Mouse (Mus musculus) T-cell, adult 66 days (primary cell): ENCODE data around the gene Olfr235. TPM values are rescaled to one million over a fixed set of nuclear protein-coding genes. Genes with fewer than 3 reads are reported as not detected.

ENCODE experiments used
- total RNA-seq, 2 experiments: library from RNA; stranded (reverse); gene quantifications; 3 replicates in 1 of 2; 4 replicates in 1 of 2; pipeline ENCODE4 v1.2.4; 2023

Olfr235 gene
- total RNA-seq: not detected

GRCm38 (mm10) chr19:12260732-12261131 is at the start of gene Olfr235:
TSS of gene Olfr235 (plus strand) at chr19:12261032.

GRCm38 (mm10) chr19:12232496-12232895 is 28.3 kb upstream of the Olfr235 start, which contains the start of gene Olfr1432:
TSS of gene Olfr1432 (minus strand) at chr19:12232596.

GRCm38 (mm10) chr19:12241559-12241958 is 19.3 kb upstream of the Olfr235 start, which contains the start of gene Olfr262:
TSS of gene Olfr262 (minus strand) at chr19:12241659.

GRCm38 (mm10) chr19:12279554-12279953 is 18.7 kb downstream of the Olfr235 start, which contains the start of gene Olfr1434:
TSS of gene Olfr1434 (plus strand) at chr19:12279854.

GRCm38 (mm10) chr19:12299030-12299429 is 38.2 kb downstream of the Olfr235 start, which contains the start of gene Olfr1436:
TSS of gene Olfr1436 (minus strand) at chr19:12299130.

Other genes starting within 250 kb of the Olfr235 start
- not detected for gene Olfr1423, start 219.7 kb upstream of the Olfr235 start, total RNA-seq
- not detected for gene Olfr1424, start 198.3 kb upstream of the Olfr235 start, total RNA-seq
- gene Olfr1425, start 183.3 kb upstream of the Olfr235 start, total RNA-seq: not detected
- not detected for gene Olfr1426, start 169.0 kb upstream of the Olfr235 start, total RNA-seq
- not detected for gene Olfr1427, start 157.7 kb upstream of the Olfr235 start, total RNA-seq
- gene Olfr1428, start 145.1 kb upstream of the Olfr235 start, total RNA-seq: not detected
- not detected for gene Olfr76, start 137.8 kb upstream of the Olfr235 start, total RNA-seq
- gene Olfr1555-ps1, start 90.9 kb upstream of the Olfr235 start, total RNA-seq: not detected
- not detected for gene Olfr1431, start 60.4 kb upstream of the Olfr235 start, total RNA-seq
- gene Olfr1432, start 28.4 kb upstream of the Olfr235 start, total RNA-seq: not detected
- gene Olfr262, start 19.4 kb upstream of the Olfr235 start, total RNA-seq: not detected
- not detected for gene Olfr1434, start 18.8 kb downstream of the Olfr235 start, total RNA-seq
- gene Olfr1436, start 38.1 kb downstream of the Olfr235 start, total RNA-seq: not detected
- not detected for gene Olfr1437, start 64.1 kb downstream of the Olfr235 start, total RNA-seq
- gene Olfr1438-ps1, start 74.9 kb downstream of the Olfr235 start, total RNA-seq: not detected
- gene Olfr1440, start 126.2 kb downstream of the Olfr235 start, total RNA-seq: not detected
- gene Olfr1441, start 156.4 kb downstream of the Olfr235 start, total RNA-seq: not detected
- not detected for gene Pfpl, start 166.9 kb downstream of the Olfr235 start, total RNA-seq
- gene Mpeg1, start 199.7 kb downstream of the Olfr235 start, total RNA-seq: 10 to 100 TPM in 1 of 2 experiments, 1 to 10 TPM in 1; 8.7 to 17.2 TPM
- 1 to 10 TPM; 3.6 to 6.2 TPM for gene Dtx4, start 240.4 kb downstream of the Olfr235 start, total RNA-seq